Mouse (Mus musculus): ENCODE measurements around the gene Cdhr3. TPM values are rescaled to one million over a fixed set of nuclear protein-coding genes. Genes with fewer than 3 reads are reported as not detected.
A peak's percentile ranks its signal among the peaks of the same experiment; 100 is the strongest.

The Cdhr3 gene
- total and polyA plus RNA-seq, 3 experiments: not detected

DNA sequence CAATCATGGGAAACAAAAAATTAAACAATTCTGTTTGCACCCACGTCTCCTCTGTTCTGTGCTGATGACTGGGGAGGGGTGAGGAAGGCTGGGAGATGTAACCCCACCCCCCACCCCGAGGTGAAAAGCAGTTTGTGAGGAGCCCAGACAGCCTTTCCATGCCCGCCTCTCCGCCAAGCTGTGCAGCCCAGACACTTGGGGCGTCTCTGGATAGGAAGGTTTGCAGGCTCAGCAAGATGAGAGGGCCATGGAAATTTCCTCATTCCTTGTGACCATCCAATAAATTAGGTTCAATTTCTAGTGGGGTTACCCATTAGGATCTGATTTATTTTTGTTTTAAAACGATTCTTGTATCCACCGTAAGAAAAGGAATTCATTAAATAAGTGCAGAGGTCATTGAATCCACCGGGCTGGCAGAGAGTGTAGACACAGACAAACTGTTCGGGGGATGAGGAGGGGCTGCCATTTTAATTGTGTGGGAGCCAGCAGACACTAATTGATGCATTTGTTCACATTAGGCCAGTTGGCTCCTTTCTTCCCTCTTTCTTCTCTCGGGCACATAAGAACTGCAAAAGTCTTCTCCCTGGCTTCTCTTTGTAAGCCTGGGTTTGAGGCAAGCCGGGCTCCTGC is 57.5 kb downstream of the Cdhr3 start:
- no peak for DNase-seq (ENCODE audit: low read depth, low spot score)
- H3K27ac ChIP-seq (ENCODE audit: control insufficient read depth, low read depth, low read length): no peak overlapping the region
- H3K9me3 ChIP-seq (replicated peaks; ENCODE audit: insufficient read depth, low read length): no peaks in the 10 kb centered on the region
- H3K4me1 ChIP-seq (ENCODE audit: control insufficient read depth in 1 of 2, insufficient read depth in 2 of 2, low read length in 2 of 2): peaks cover 6 to 16% of the 10 kb centered on the region in 2 experiments; a peak in 3 of 4 replicates
- peak overlapping the region; percentile 38 to 42; a peak in 3 of 4 replicates for H3K4me3 ChIP-seq (ENCODE audit: control insufficient read depth in 1 of 2, insufficient read depth in 1 of 2, low read depth in 2 of 2, low read length in 2 of 2)
- H3K36me3 ChIP-seq (ENCODE audit: control insufficient read depth in 1 of 2, insufficient read depth in 2 of 2, low read length in 2 of 2): peaks cover 0 to 3% of the 10 kb centered on the region in 2 experiments; a peak in 2 of 4 replicates
- no peak for TF ChIP-seq KAT2A (conservative IDR thresholded peaks at IDR 0.05; ENCODE audit: low read depth, low read length)
- TF ChIP-seq ZKSCAN1 (IDR thresholded peaks at IDR 0.05; ENCODE audit: low read depth, low read length): no peak
- TF ChIP-seq CHD2 (IDR thresholded peaks at IDR 0.05; ENCODE audit: low read length): no peak
- no peak for TF ChIP-seq SMC3 (IDR thresholded peaks at IDR 0.05; ENCODE audit: low read depth, low read length)
- TF ChIP-seq JUND (IDR thresholded peaks at IDR 0.05; ENCODE audit: low read depth, low read length): no peak
- TF ChIP-seq EP300 (IDR thresholded peaks at IDR 0.05; ENCODE audit: low read depth in 1 of 2, low read length in 2 of 2): no peak
- TF ChIP-seq POLR2A (IDR thresholded peaks at IDR 0.05; ENCODE audit: control insufficient read depth in 1 of 2, insufficient read depth in 1 of 2, low read depth in 1 of 2, low read length in 2 of 2, poor library complexity in 1 of 2): no peak
- TF ChIP-seq CTCF (IDR thresholded peaks at IDR 0.05 in 2 of 3, conservative IDR thresholded peaks at IDR 0.05 in 1 of 3; ENCODE audit: control insufficient read depth in 1 of 3, insufficient read depth in 1 of 3, low read depth in 2 of 3, low read length in 3 of 3, poor library complexity in 1 of 3, severe bottlenecking in 1 of 3): no peak
- no peak for TF ChIP-seq E2F4 (IDR thresholded peaks at IDR 0.05; ENCODE audit: borderline replicate concordance, low read depth, low read length)
- no peak for TF ChIP-seq MXI1 (IDR thresholded peaks at IDR 0.05; ENCODE audit: low read depth, low read length)
- TF ChIP-seq USF2 (IDR thresholded peaks at IDR 0.05; ENCODE audit: borderline replicate concordance in 1 of 2, insufficient read depth in 1 of 2, low read depth in 1 of 2, low read length in 2 of 2): no peak
- TF ChIP-seq BHLHE40 (IDR thresholded peaks at IDR 0.05; ENCODE audit: borderline replicate concordance, low read depth, low read length): no peak
- H3K9ac ChIP-seq (ENCODE audit: control insufficient read depth, low read depth, low read length, poor library complexity, severe bottlenecking): peak overlapping the region; percentile 21; the same call in 1 of the 2 replicates
- no peaks in the 10 kb centered on the region; a peak in 1 of 4 replicates for H3K27me3 ChIP-seq (ENCODE audit: control insufficient read depth in 1 of 2, insufficient read depth in 2 of 2, low read length in 2 of 2)
- H3K79me2 ChIP-seq (ENCODE audit: control insufficient read depth, insufficient read depth, low read length, poor library complexity): no peaks in the 10 kb centered on the region

- DNase-seq (ENCODE audit: low read depth, low spot score): no peak
- no peak overlapping the region; the same call in 1 of the 2 replicates for H3K9ac ChIP-seq (ENCODE audit: control insufficient read depth, low read depth, low read length, poor library complexity, severe bottlenecking)
- H3K27me3 ChIP-seq (ENCODE audit: control insufficient read depth in 1 of 2, insufficient read depth in 2 of 2, low read length in 2 of 2): no peaks in the 10 kb centered on the region; a peak in 1 of 4 replicates
- H3K27ac ChIP-seq (ENCODE audit: control insufficient read depth, low read depth, low read length): no peak overlapping the region
- H3K36me3 ChIP-seq (ENCODE audit: control insufficient read depth in 1 of 2, insufficient read depth in 2 of 2, low read length in 2 of 2): peaks cover 0 to 3% of the 10 kb centered on the region in 2 experiments; a peak in 2 of 4 replicates
- H3K79me2 ChIP-seq (ENCODE audit: control insufficient read depth, insufficient read depth, low read length, poor library complexity): no peaks in the 10 kb centered on the region
- no peak overlapping the region for H3K4me3 ChIP-seq (ENCODE audit: control insufficient read depth in 1 of 2, insufficient read depth in 1 of 2, low read depth in 2 of 2, low read length in 2 of 2)
- no peaks in the 10 kb centered on the region for H3K9me3 ChIP-seq (replicated peaks; ENCODE audit: insufficient read depth, low read length)
- peaks cover 2 to 16% of the 10 kb centered on the region in 2 experiments; a peak in 3 of 4 replicates for H3K4me1 ChIP-seq (ENCODE audit: control insufficient read depth in 1 of 2, insufficient read depth in 2 of 2, low read length in 2 of 2)
- TF ChIP-seq CHD1 (IDR thresholded peaks at IDR 0.05; ENCODE audit: low read depth, low read length) (no peak), CTCF (IDR thresholded peaks at IDR 0.05 in 2 of 3, conservative IDR thresholded peaks at IDR 0.05 in 1 of 3; ENCODE audit: control insufficient read depth in 1 of 3, insufficient read depth in 1 of 3, low read depth in 2 of 3, low read length in 3 of 3, poor library complexity in 1 of 3, severe bottlenecking in 1 of 3) (peak in 1 of 3 experiments; percentile 5; a peak in 1 of 6 replicates), ELF1 (IDR thresholded peaks at IDR 0.05; ENCODE audit: low read depth, low read length) (no peak), NRF1 (IDR thresholded peaks at IDR 0.05; ENCODE audit: insufficient read depth, low read depth, low read length, poor library complexity, severe bottlenecking) (no peak)
Observed at GRCm38 (mm10) chr12:33034343-33035088, 58.2 kb downstream of the Cdhr3 start.

Data from MEL (cell line).